Mouse (Mus musculus) limb, embryonic 14.5 days (tissue): Measurements from ENCODE around the gene Corin. TPM values are rescaled to one million over a fixed set of nuclear protein-coding genes. Genes with fewer than 3 reads are reported as not detected.

ENCODE experiments used
- ATAC-seq: fragments of 200-750 bp; cut with Nextera tagmentation; 2 replicates; pipeline ENCODE4 v1.8.0; 2017; ENCODE audit warnings: low read depth, moderate number of reproducible peaks, moderate TSS enrichment; ENCODE audit not compliant: low FRiP score
- DNase-seq: peaks from one replicate; pipeline ENCODE4 v3.0.0-alpha.2; 2015; ENCODE audit warnings: low spot score
- H3K27ac ChIP-seq: fragments of 300-500 bp; sonication (generic); replicated peaks from 2 replicates; pipeline ENCODE4 v1.5.1; 2014; ENCODE audit warnings: low read depth, mild to moderate bottlenecking, low read length, moderate library complexity, mixed read lengths
- H3K27me3 ChIP-seq: fragments of 300-500 bp; sonication (generic); 2 replicates; pipeline ENCODE4 v1.6.1; 2014; ENCODE audit warnings: low read length, mixed read lengths; ENCODE audit not compliant: control insufficient read depth, insufficient read depth
- H3K36me3 ChIP-seq: fragments of 300-500 bp; sonication (generic); 2 replicates; pipeline ENCODE4 v1.6.1; 2014; ENCODE audit warnings: mild to moderate bottlenecking, low read length, moderate library complexity, mixed read lengths; ENCODE audit not compliant: control insufficient read depth, insufficient read depth
- H3K4me1 ChIP-seq: fragments of 300-500 bp; sonication (generic); 2 replicates; pipeline ENCODE4 v1.6.1; 2014; ENCODE audit warnings: antibody characterized with exemption, low read length, mixed read lengths; ENCODE audit not compliant: control insufficient read depth, insufficient read depth
- H3K4me2 ChIP-seq: fragments of 300-500 bp; sonication (generic); replicated peaks from 2 replicates; pipeline ENCODE4 v1.6.1; 2014; ENCODE audit warnings: low read depth, mild to moderate bottlenecking, low read length, moderate library complexity; ENCODE audit not compliant: severe bottlenecking
- H3K4me3 ChIP-seq: fragments of 300-500 bp; sonication (generic); replicated peaks from 2 replicates; pipeline ENCODE4 v1.5.1; 2014; ENCODE audit warnings: low read length
- H3K9ac ChIP-seq: fragments of 300-500 bp; sonication (generic); 2 replicates; pipeline ENCODE4 v1.6.1; 2014; ENCODE audit warnings: mild to moderate bottlenecking, low read depth, low read length, moderate library complexity; ENCODE audit not compliant: severe bottlenecking
- H3K9me3 ChIP-seq: fragments of 300-500 bp; sonication (generic); 2 replicates; pipeline ENCODE4 v1.6.1; 2016; ENCODE audit warnings: low read length; ENCODE audit not compliant: control insufficient read depth
- POLR2A ChIP-seq: fragments of 200-500 bp; IDR thresholded peaks from 2 replicates; pipeline ENCODE4 v1.8.0; 2012; ENCODE audit warnings: inconsistent platforms, mild to moderate bottlenecking, moderate library complexity, borderline replicate concordance; ENCODE audit not compliant: insufficient read depth, insufficient read length; ENCODE audit errors: extremely low read depth
- WGBS: fragments of 180-500 bp; shearing (Covaris S2); extraction: QIAGEN DNeasy Blood & Tissue Kit; methylation state at CpG from one replicate; pipeline ENCODE4 v1.1.7; 2014; 5-methylcytosine and 5-hydroxymethylcytosine counted together
- polyA plus RNA-seq, 2 experiments: library from polyadenylated mRNA; depleted of rRNA in 1 of 2; stranded (reverse) in 1 of 2; unstranded in 1 of 2; fragments of >200 nt; fragmentation: Nextera tagmentation in 1 of 2; extraction: Ambion mirVana in 1 of 2; gene quantifications; 2 replicates each; pipeline versions ENCODE4 v1.2.1 to v1.2.3; 2012 to 2014

Gene Corin
- polyA plus RNA-seq, 2 experiments, result 4.2 to 5.3 TPM

- no peak; the same call in 1 of the 2 replicates for ATAC-seq
- TF ChIP-seq POLR2A, result no peak
- Histone ChIP-seq H3K9me3 (no peaks in the 10 kb centered on the region), H3K4me1 (peaks cover 6% of the 10 kb centered on the region), H3K27me3 (no peaks in the 10 kb centered on the region), H3K4me3 (no peak overlapping the region), H3K36me3 (no peaks in the 10 kb centered on the region), H3K27ac (no peak overlapping the region), H3K4me2 (no peak overlapping the region), H3K9ac (no peak overlapping the region)
- 45% methylated on average over 10 of the region's 10 CpGs for WGBS
- no peak for DNase-seq
These were observed 102.5 kb downstream of the Corin start for GRCm38 (mm10) chr5:72401778-72402177.

DNA sequence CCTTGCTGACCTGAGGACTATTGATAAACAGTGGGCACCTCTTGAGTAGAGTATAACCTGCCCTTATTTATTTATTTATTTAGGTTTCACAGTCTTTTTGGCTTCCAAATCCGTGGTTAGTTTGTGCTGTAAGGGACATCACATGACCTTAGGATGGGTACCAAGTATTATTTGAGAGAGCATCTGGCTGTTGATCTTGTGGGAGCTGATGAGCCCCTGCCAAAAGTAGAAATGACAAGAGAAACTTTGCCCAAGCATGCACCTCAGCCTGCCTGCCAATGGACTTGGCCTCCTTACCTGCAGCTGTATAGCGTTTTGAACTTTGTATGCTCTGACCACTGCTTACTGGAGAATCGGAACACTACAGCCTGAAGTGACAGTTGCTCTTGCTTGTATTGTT, 103.0 kb downstream of the Corin start:
- no peaks in the 10 kb centered on the region for H3K27me3 ChIP-seq
- TF ChIP-seq POLR2A, result no peak
- no peak overlapping the region for H3K27ac ChIP-seq
- H3K4me3 ChIP-seq, result no peak overlapping the region
- no peak overlapping the region for H3K4me2 ChIP-seq
- H3K9ac ChIP-seq, result no peak overlapping the region
- H3K9me3 ChIP-seq, result no peaks in the 10 kb centered on the region
- peaks cover 6% of the 10 kb centered on the region for H3K4me1 ChIP-seq
- DNase-seq (no peak), ATAC-seq (no peak)
- 84% methylated on average over 3 of the region's 3 CpGs for WGBS
- no peaks in the 10 kb centered on the region for H3K36me3 ChIP-seq

DNA sequence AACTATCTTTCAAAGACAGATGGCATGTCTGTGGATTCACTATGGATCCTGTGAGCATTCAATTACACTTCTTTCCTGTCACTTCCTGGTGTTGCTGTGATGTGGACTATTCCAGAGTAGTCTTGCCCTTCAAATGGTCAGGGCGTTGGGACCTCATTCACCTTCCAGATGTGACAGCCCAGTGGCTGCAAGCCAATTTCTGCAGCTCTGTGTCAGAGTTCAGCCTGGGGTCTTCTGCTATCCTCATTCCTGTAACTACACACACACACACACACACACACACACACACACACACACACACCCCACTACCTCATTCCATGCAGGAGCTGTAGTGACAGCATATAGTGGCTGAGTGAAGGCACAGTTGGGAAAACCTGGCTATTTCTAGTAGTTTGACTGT, 122.1 kb downstream of the Corin start:
- ATAC-seq, result no peak
- Histone ChIP-seq H3K27me3 (no peaks in the 10 kb centered on the region), H3K9ac (no peak overlapping the region)

DNA sequence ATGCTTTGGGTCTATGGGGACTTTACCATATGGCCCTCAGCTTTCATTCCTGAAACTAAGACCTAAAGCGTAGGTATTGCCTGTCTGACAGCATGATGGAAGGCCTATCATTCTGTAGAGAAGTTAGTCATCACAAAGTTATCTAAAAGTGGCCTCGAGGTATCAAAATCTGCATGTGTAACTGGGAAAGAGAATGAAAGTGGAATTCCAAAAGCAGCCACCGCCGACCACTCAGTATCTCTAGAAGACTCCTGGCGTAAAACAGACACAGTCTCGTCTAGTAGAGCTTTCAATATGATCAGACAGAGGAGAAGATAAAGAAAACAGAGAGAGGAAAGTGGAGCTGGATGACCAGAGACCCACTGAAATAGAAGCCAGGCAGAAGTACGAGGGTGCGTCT, 123.7 kb downstream of the Corin start:
- DNase-seq, result no peak
- ATAC-seq, result no peak
- no peak overlapping the region for H3K4me2 ChIP-seq
- H3K9me3 ChIP-seq, result no peaks in the 10 kb centered on the region
- TF ChIP-seq POLR2A, result no peak
- H3K9ac ChIP-seq, result no peak overlapping the region
- no peak overlapping the region for H3K27ac ChIP-seq
- H3K4me3 ChIP-seq, result no peak overlapping the region
- no peaks in the 10 kb centered on the region for H3K27me3 ChIP-seq
- no peaks in the 10 kb centered on the region for H3K36me3 ChIP-seq
- WGBS, result 71% methylated on average over 8 of the region's 8 CpGs
- H3K4me1 ChIP-seq, result no peaks in the 10 kb centered on the region

More for the DNA sequence above, 122.1 kb downstream of the Corin start:
- Histone ChIP-seq H3K9me3 (no peaks in the 10 kb centered on the region), H3K4me2 (no peak overlapping the region), H3K27ac (no peak overlapping the region), H3K4me1 (no peaks in the 10 kb centered on the region), H3K4me3 (no peak overlapping the region), H3K36me3 (no peaks in the 10 kb centered on the region)
- no peak for DNase-seq
- WGBS, result 48% methylated on average over 1 of the region's 1 CpGs
- no peak for TF ChIP-seq POLR2A

DNA sequence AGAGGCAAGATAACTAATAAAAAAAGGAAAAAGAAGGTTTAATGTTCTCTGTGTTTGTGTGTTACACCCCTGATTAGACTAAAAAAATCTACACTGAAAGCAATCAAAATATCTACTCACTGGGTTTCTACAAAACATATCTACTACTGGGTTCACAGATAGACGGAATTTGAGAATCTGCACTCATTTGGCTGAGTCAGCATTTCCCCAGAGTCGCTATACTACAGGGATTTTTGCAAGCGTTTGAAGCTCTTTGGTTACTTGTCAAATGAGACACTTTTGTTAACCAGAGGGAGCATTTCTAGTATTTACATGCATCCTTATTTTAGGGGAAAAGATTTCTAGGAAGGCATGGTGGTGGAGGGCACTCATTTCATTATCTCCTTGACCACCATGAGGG, 136.3 kb downstream of the Corin start:
- ATAC-seq, result no peak
- Histone ChIP-seq H3K4me1 (no peaks in the 10 kb centered on the region), H3K4me2 (no peak overlapping the region), H3K27me3 (no peaks in the 10 kb centered on the region), H3K9me3 (no peaks in the 10 kb centered on the region), H3K27ac (no peak overlapping the region), H3K9ac (no peak overlapping the region), H3K36me3 (no peaks in the 10 kb centered on the region), H3K4me3 (no peak overlapping the region)
- WGBS, result 80% methylated on average over 3 of the region's 3 CpGs
- TF ChIP-seq POLR2A, result no peak
- DNase-seq, result no peak

GRCm38 (mm10) chr5:72365801-72366200, 138.5 kb downstream of the Corin start:
- no peak for ATAC-seq
- Histone ChIP-seq H3K4me1 (no peaks in the 10 kb centered on the region), H3K9ac (no peak overlapping the region), H3K4me3 (no peak overlapping the region), H3K36me3 (no peaks in the 10 kb centered on the region), H3K9me3 (no peaks in the 10 kb centered on the region), H3K27ac (no peak overlapping the region), H3K4me2 (no peak overlapping the region), H3K27me3 (no peaks in the 10 kb centered on the region)
- 43% methylated on average over 4 of the region's 4 CpGs for WGBS
- DNase-seq, result no peak
- no peak for TF ChIP-seq POLR2A
